Mouse (Mus musculus) lung, embryonic 14.5 days (tissue): ENCODE data around the gene Serinc3. TPM values are rescaled to one million over a fixed set of nuclear protein-coding genes. Genes with fewer than 3 reads are reported as not detected.

Experiments
- ATAC-seq: fragments of 200-750 bp; cut with Nextera tagmentation; 2 replicates; pipeline ENCODE4 v1.8.0; 2017; ENCODE audit warnings: mild to moderate bottlenecking, moderate TSS enrichment, moderate library complexity; ENCODE audit not compliant: insufficient read depth
- DNase-seq: peaks from one replicate; pipeline ENCODE4 v3.0.0-alpha.2; 2015
- H3K27ac ChIP-seq: fragments of 300-500 bp; sonication (generic); 2 replicates; pipeline ENCODE4 v1.5.1; 2014; ENCODE audit warnings: low read depth, mild to moderate bottlenecking, moderate library complexity
- H3K27me3 ChIP-seq: fragments of 300-500 bp; sonication (generic); 2 replicates; pipeline ENCODE4 v1.6.1; 2014; ENCODE audit warnings: low read length, control low read depth; ENCODE audit not compliant: insufficient read depth
- H3K36me3 ChIP-seq: fragments of 300-500 bp; sonication (generic); 2 replicates; pipeline ENCODE4 v1.6.1; 2014; ENCODE audit warnings: control low read depth; ENCODE audit not compliant: insufficient read depth
- H3K4me1 ChIP-seq: fragments of 300-500 bp; sonication (generic); 2 replicates; pipeline ENCODE4 v1.6.1; 2014; ENCODE audit warnings: antibody characterized with exemption, control low read depth; ENCODE audit not compliant: insufficient read depth
- H3K4me2 ChIP-seq: fragments of 300-500 bp; sonication (generic); 2 replicates; pipeline ENCODE4 v1.6.1; 2014; ENCODE audit warnings: mild to moderate bottlenecking
- H3K4me3 ChIP-seq: fragments of 300-500 bp; sonication (generic); 2 replicates; pipeline ENCODE4 v1.5.1; 2014; ENCODE audit warnings: low read depth, low read length
- H3K9ac ChIP-seq: fragments of 300-500 bp; sonication (generic); 2 replicates; pipeline ENCODE4 v1.6.1; 2014
- H3K9me3 ChIP-seq: fragments of 300-500 bp; sonication (generic); 2 replicates; pipeline ENCODE4 v1.6.1; 2016; ENCODE audit warnings: low read depth, low read length, control low read depth
- CTCF ChIP-seq: IDR thresholded peaks from 2 replicates; pipeline ENCODE4 v1.5.1; 2016; ENCODE audit warnings: antibody characterized with exemption, low read depth
- WGBS: fragments of 180-500 bp; shearing (Covaris S2); extraction: QIAGEN DNeasy Blood & Tissue Kit; methylation state at CpG from one replicate; pipeline ENCODE4 v1.1.7; 2014; 5-methylcytosine and 5-hydroxymethylcytosine counted together
- polyA plus RNA-seq: library from polyadenylated mRNA; unstranded; fragments of >200 nt; fragmentation: Nextera tagmentation; extraction: Ambion mirVana; gene quantifications from 2 replicates; pipeline ENCODE4 v1.2.1, GENCODE M21; 2014

The Serinc3 gene
- polyA plus RNA-seq, 1 experiment from 2014 or later = 56.2 TPM

DNA sequence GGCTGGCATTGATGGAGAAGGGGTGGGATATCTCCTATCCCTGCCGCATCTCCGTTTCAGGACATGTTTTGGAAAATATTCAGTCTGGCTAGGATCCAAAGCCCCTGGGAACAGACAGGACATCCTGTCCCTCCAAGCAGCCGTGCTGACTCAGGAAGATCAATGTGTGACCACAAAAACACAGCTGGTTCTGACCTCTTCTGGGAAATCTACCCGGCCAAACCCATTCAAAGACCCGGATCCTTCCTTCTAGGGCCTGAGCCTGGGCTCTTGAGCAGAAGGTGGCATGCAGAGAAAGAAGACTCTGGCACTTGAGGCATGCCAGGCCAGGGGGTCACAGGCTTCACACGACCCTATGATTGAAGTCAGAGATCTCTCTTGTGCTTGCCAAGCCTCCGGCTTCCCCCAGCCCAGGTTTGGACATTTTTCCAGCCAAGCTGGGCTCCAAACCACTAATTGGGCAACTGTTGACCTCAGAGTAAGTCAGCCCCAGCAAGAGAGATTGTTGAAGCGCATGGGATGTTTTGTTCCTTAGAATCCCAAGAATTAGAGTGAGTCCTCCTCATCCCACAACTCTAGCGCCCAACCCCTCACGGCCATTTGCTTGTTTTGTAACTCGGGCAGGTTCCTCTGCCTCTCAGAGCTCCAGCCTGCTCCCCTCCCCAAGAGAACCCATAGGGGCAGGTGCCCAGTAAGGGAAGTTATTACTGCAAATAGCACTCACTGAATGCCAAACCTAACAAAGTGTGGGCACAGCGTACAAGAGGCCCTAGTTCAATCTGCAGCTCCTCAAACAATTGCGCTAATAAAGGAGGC lies 48.7 kb downstream of the Serinc3 start:
- Histone ChIP-seq H3K27ac (peak overlapping the region; percentile 74), H3K36me3 (no peaks in the 10 kb centered on the region), H3K4me2 (no peak overlapping the region), H3K4me3 (no peak overlapping the region), H3K9me3 (no peaks in the 10 kb centered on the region), H3K27me3 (no peaks in the 10 kb centered on the region), H3K4me1 (peaks cover 7% of the 10 kb centered on the region; the same call in 1 of the 2 replicates), H3K9ac (no peak overlapping the region)
- no peak for TF ChIP-seq CTCF
- DNase-seq = peak; percentile 85
- WGBS = 51% methylated on average over 13 of the region's 13 CpGs
- ATAC-seq = peak; percentile 40; the same call in 1 of the 2 replicates

DNA sequence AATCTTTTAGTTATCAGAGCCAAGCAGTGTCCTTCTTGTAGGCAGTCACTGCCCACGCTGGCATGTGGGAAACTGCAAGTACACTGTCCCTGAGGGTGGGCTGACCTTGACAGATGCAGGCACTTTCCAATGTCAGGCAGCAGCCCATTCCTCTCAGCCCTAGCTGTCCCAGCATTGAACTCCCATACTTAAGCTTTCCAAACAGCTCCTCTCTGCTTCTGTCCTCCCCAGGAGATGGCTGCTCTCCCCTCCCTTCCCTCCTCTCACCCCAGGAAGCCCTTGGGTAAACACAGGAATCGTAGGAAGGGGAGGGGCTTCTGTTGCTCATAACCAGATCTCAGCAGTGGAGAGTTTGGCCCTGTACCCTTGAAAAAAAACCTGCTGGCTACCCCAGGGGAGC lies 49.8 kb downstream of the Serinc3 start:
- no peak for TF ChIP-seq CTCF
- WGBS = 4% methylated on average over 2 of the region's 2 CpGs
- peak; percentile 68 for DNase-seq
- no peaks in the 10 kb centered on the region for H3K9me3 ChIP-seq
- ATAC-seq = peak; percentile 50; the same call in 1 of the 2 replicates
- H3K4me2 ChIP-seq = no peak overlapping the region
- H3K4me1 ChIP-seq = peaks cover 7% of the 10 kb centered on the region; the same call in 1 of the 2 replicates
- H3K27me3 ChIP-seq = no peaks in the 10 kb centered on the region
- no peak overlapping the region for H3K9ac ChIP-seq
- H3K27ac ChIP-seq = 0 out of 2 replicates have a peak overlapping the region, but pooled peaks have one; percentile 25
- H3K4me3 ChIP-seq = no peak overlapping the region
- no peaks in the 10 kb centered on the region for H3K36me3 ChIP-seq

DNA sequence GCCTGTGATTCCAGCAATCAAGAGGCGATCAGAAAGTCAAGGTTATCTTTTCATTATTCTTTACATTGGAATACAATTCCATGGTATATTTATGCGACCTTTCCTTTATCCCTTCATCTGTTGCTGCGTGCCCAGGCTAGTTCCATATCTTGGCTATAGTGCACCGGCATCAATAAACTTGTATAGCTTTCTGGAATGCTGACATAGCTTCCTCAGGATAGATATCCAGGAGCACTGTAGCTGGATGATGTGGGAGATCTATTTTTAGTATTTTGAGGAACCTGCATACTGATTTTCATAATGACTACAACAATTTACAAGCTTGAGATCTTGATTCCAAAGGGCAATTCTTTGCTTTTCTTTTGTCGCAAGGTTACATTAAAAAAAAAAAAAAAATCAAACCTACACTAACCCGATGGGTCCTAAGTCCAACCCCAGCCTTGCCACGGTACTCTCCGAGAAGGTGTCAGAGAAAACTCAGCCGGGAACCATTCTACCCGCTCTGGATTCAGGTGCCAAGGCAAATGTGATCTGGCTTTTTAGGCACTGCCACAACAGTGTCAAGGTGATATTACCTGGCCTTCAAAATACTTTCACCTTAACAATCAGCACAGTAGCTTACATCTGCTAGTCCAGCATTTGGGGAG lies 51.2 kb downstream of the Serinc3 start:
- no peak overlapping the region for H3K4me3 ChIP-seq

DNA sequence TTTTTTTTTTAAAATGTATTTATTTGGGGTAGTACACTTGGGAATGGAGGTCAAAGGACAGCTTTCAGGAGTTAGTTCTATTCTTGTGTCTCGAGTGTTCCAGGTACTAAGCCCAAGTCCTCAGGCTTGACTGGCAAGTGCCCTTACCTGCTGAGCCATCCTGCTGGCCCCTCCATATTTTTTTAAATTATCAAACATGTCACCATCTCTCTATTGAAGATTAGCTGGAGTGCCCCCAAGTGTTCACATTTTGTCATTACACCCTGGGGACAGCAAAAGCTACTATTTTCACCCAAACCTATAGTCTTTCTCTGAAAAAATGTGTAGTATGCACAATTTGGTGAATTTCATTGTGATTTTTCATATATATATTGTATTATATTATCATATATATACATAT lies 52.8 kb downstream of the Serinc3 start:
- ATAC-seq = no peak
- no peaks in the 10 kb centered on the region for H3K9me3 ChIP-seq
- peaks cover 7% of the 10 kb centered on the region; the same call in 1 of the 2 replicates for H3K4me1 ChIP-seq
- 72% methylated on average over 1 of the region's 1 CpGs for WGBS
- DNase-seq = peak; percentile 59
- H3K27me3 ChIP-seq = no peaks in the 10 kb centered on the region
- H3K4me2 ChIP-seq = no peak overlapping the region
- H3K27ac ChIP-seq = no peak overlapping the region
- H3K36me3 ChIP-seq = no peaks in the 10 kb centered on the region
- H3K4me3 ChIP-seq = no peak overlapping the region
- no peak overlapping the region for H3K9ac ChIP-seq
- 0 out of 2 replicates have a peak, but pooled peaks have one; percentile 41 for TF ChIP-seq CTCF

More for the DNA sequence above, 51.2 kb downstream of the Serinc3 start:
- no peaks in the 10 kb centered on the region for H3K27me3 ChIP-seq
- no peak for ATAC-seq
- WGBS = 87% methylated on average over 10 of the region's 10 CpGs
- no peak overlapping the region for H3K9ac ChIP-seq
- no peak overlapping the region for H3K27ac ChIP-seq
- H3K9me3 ChIP-seq = no peaks in the 10 kb centered on the region
- H3K36me3 ChIP-seq = no peaks in the 10 kb centered on the region
- no peak for DNase-seq
- no peak overlapping the region for H3K4me2 ChIP-seq
- H3K4me1 ChIP-seq = peaks cover 7% of the 10 kb centered on the region; the same call in 1 of the 2 replicates
- no peak for TF ChIP-seq CTCF

DNA sequence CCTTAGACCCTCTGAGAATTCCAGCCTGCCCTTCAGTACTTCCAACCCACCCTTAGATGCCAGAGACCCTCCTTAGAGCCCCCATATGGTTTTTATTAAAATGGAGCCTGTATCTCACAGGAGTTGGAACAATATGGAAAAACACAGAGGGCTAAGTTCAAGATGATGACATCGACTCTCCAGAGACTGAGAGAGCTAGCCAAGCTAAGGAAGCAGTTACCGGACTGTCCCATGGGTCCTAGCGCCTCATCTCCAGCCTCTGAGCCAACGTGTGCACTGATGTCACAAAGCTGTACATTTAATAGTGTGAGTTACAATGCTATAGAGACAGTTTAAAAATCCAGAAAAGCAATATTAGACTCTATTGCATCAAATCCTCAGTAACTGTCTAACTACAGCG lies 53.9 kb downstream of the Serinc3 start:
- Histone ChIP-seq H3K9ac (no peak overlapping the region), H3K4me1 (no peaks in the 10 kb centered on the region), H3K4me3 (no peak overlapping the region), H3K9me3 (no peaks in the 10 kb centered on the region), H3K4me2 (no peak overlapping the region), H3K27me3 (no peaks in the 10 kb centered on the region), H3K36me3 (no peaks in the 10 kb centered on the region), H3K27ac (no peak overlapping the region)
- TF ChIP-seq CTCF = no peak
- DNase-seq (peak; percentile 34), ATAC-seq (no peak)
- WGBS = 59% methylated on average over 5 of the region's 5 CpGs

DNA sequence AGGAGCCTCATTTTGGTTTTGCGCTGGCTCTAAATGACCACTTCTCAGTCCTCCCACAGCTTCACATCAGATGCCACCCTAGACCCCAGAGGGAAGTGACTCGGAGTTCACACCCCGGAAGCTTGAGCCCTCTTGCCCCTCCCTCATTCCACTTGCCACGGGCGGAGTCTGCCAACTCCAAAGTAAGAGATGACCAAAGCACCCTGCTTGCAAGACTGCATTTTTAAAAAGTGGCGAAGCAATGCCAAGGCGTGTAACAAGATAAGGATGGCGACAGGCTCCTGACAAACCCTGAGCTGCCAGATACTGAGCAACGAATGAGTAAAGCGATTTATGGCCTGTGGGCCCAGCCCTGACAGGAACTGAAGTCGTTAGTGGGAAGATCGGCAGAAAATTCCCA lies 54.7 kb downstream of the Serinc3 start:
- ATAC-seq (no peak), DNase-seq (no peak)
- Histone ChIP-seq H3K9me3 (no peaks in the 10 kb centered on the region), H3K4me3 (no peak overlapping the region), H3K4me2 (no peak overlapping the region), H3K9ac (no peak overlapping the region), H3K27me3 (no peaks in the 10 kb centered on the region), H3K27ac (no peak overlapping the region), H3K36me3 (no peaks in the 10 kb centered on the region), H3K4me1 (no peaks in the 10 kb centered on the region)
- WGBS = 58% methylated on average over 12 of the region's 12 CpGs
- no peak for TF ChIP-seq CTCF

DNA sequence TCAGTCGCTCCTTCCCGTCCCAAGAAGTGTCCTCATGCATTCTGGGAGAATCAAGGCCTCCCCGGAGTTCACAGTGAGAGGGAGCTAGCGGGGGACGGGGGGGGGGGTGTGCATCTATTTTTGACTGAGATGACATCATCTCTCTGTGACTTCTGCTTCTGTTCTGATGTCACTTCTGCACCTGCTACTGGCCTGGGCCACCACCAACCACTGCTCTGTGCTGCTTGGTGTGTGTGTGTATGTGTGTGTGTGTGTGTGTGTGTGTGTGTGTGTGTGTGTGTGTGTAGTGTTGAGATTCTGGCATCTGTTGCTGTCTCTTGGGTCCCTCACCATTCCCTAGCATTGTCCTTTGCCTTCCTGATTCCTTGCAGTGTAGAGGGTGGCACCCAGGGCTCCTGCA lies 57.4 kb downstream of the Serinc3 start:
- Histone ChIP-seq H3K36me3 (no peaks in the 10 kb centered on the region), H3K27ac (no peak overlapping the region), H3K4me3 (no peak overlapping the region), H3K9me3 (no peaks in the 10 kb centered on the region), H3K27me3 (no peaks in the 10 kb centered on the region), H3K4me2 (no peak overlapping the region), H3K4me1 (no peaks in the 10 kb centered on the region), H3K9ac (no peak overlapping the region)
- no peak for TF ChIP-seq CTCF
- DNase-seq (no peak), ATAC-seq (no peak)
- WGBS = 61% methylated on average over 5 of the region's 5 CpGs
